In genomic region chr9:86695199-86695817, GRCm38 (mm10) we compare ENCODE assay signal across 8 mouse cellular contexts. TPM values are rescaled to one million over a fixed set of nuclear protein-coding genes. Genes with fewer than 3 reads are reported as not detected.
DNase-seq lines count a peak whose midpoint lies in the region; ATAC-seq and TF ChIP-seq lines count a peak whose summit lies in the region.

No protein-coding gene starts in this region.

- DNase-seq in ovary, postnatal 10 days (ENCODE audit: low spot score): peak; percentile 10
- DNase-seq in ovary, postnatal 36 days (ENCODE audit: low spot score): no peak
- DNase-seq in cerebellum, adult 9-10 months: peak; percentile 9
- peak; percentile 37 to 40 for DNase-seq in frontal cortex, postnatal 36 days (ENCODE audit: low spot score in 2 of 2)
- DNase-seq in limb, embryonic 11.5 days (ENCODE audit: low spot score): peak; percentile 61
- peak; percentile 66 for DNase-seq in midbrain, embryonic 10.5 days (ENCODE audit: low spot score)
- DNase-seq in stomach, postnatal 0 days (ENCODE audit: low spot score): peak; percentile 47

- H3K4me3 ChIP-seq in hindbrain, embryonic 15.5 days: peak overlapping the region; percentile 97
- H3K4me3 ChIP-seq in limb, embryonic 11.5 days (ENCODE audit: low read depth, low read length): peak overlapping the region; percentile 68
- H3K4me3 ChIP-seq in midbrain, embryonic 10.5 days: peak overlapping the region; percentile 81
- peak overlapping the region; percentile 77 for H3K4me3 ChIP-seq in stomach, postnatal 0 days (ENCODE audit: low read depth, low read length)

- no peak for TF ChIP-seq EP300 in stomach, postnatal 0 days (optimal IDR thresholded peaks at IDR 0.05)

- H3K9ac ChIP-seq in hindbrain, embryonic 15.5 days: peak overlapping the region; percentile 99
- peak overlapping the region; percentile 82 for H3K9ac ChIP-seq in limb, embryonic 11.5 days (ENCODE audit: low read length)
- H3K9ac ChIP-seq in stomach, postnatal 0 days (ENCODE audit: low read length): peak overlapping the region; percentile 88

- WGBS in hindbrain, embryonic 15.5 days: 2% methylated on average over 41 of the region's 56 CpGs
- WGBS in limb, embryonic 11.5 days: under 1% methylated on average over 52 of the region's 56 CpGs
- WGBS in midbrain, embryonic 10.5 days: 1% methylated on average over 56 of the region's 56 CpGs
- WGBS in stomach, postnatal 0 days: 2% methylated on average over 44 of the region's 56 CpGs

- TF ChIP-seq CTCF in stomach, postnatal 0 days (IDR thresholded peaks at IDR 0.05; ENCODE audit: low read depth): no peak

- peak overlapping the region; percentile 81 for H3K4me2 ChIP-seq in hindbrain, embryonic 15.5 days
- peak overlapping the region; percentile 78 for H3K4me2 ChIP-seq in limb, embryonic 11.5 days (ENCODE audit: low read depth, severe bottlenecking)
- H3K4me2 ChIP-seq in stomach, postnatal 0 days (replicated peaks; ENCODE audit: low read depth): peak overlapping the region; percentile 92

- H3K4me1 ChIP-seq in hindbrain, embryonic 15.5 days (replicated peaks): 0 out of 2 replicates have a peak, but pooled peaks cover 8% of the 10 kb centered on the region
- no peaks in the 10 kb centered on the region for H3K4me1 ChIP-seq in limb, embryonic 11.5 days (ENCODE audit: control insufficient read depth, insufficient read depth, low read length)
- H3K4me1 ChIP-seq in midbrain, embryonic 10.5 days: peaks cover 10% of the 10 kb centered on the region
- no peaks in the 10 kb centered on the region for H3K4me1 ChIP-seq in stomach, postnatal 0 days (replicated peaks; ENCODE audit: control insufficient read depth, insufficient read depth)

- no peaks in the 10 kb centered on the region for H3K9me3 ChIP-seq in hindbrain, embryonic 15.5 days
- no peaks in the 10 kb centered on the region for H3K9me3 ChIP-seq in limb, embryonic 11.5 days (ENCODE audit: control insufficient read depth, low read length)
- H3K9me3 ChIP-seq in midbrain, embryonic 10.5 days (replicated peaks): no peaks in the 10 kb centered on the region
- H3K9me3 ChIP-seq in stomach, postnatal 0 days (ENCODE audit: control insufficient read depth, low read length): no peaks in the 10 kb centered on the region

- peak; percentile 78 for ATAC-seq in hindbrain, embryonic 15.5 days (ENCODE audit: low FRiP score, low read depth)
- peak; percentile 53; the same call in 1 of the 2 replicates for ATAC-seq in limb, embryonic 11.5 days (ENCODE audit: insufficient number of reproducible peaks, low FRiP score, low TSS enrichment, low read depth)
- peak; percentile 55 for ATAC-seq in stomach, postnatal 0 days (ENCODE audit: low FRiP score, low TSS enrichment)

- no peaks in the 10 kb centered on the region for H3K36me3 ChIP-seq in hindbrain, embryonic 15.5 days
- no peaks in the 10 kb centered on the region for H3K36me3 ChIP-seq in limb, embryonic 11.5 days (ENCODE audit: control insufficient read depth, insufficient read depth, low read length)
- H3K36me3 ChIP-seq in midbrain, embryonic 10.5 days: no peaks in the 10 kb centered on the region
- H3K36me3 ChIP-seq in stomach, postnatal 0 days (ENCODE audit: control insufficient read depth, insufficient read depth, low read length): no peaks in the 10 kb centered on the region

- peak overlapping the region; percentile 81 for H3K27ac ChIP-seq in hindbrain, embryonic 15.5 days (replicated peaks)
- H3K27ac ChIP-seq in limb, embryonic 11.5 days (replicated peaks; ENCODE audit: low read depth, low read length): no peak overlapping the region
- peak overlapping the region; percentile 85 for H3K27ac ChIP-seq in midbrain, embryonic 10.5 days (replicated peaks)
- H3K27ac ChIP-seq in stomach, postnatal 0 days (replicated peaks): peak overlapping the region; percentile 86

- H3K27me3 ChIP-seq in hindbrain, embryonic 15.5 days: no peaks in the 10 kb centered on the region
- no peaks in the 10 kb centered on the region for H3K27me3 ChIP-seq in limb, embryonic 11.5 days (ENCODE audit: control insufficient read depth, insufficient read depth, low read length)
- H3K27me3 ChIP-seq in midbrain, embryonic 10.5 days (ENCODE audit: low read depth, poor library complexity, severe bottlenecking): peaks cover 23% of the 10 kb centered on the region
- no peaks in the 10 kb centered on the region for H3K27me3 ChIP-seq in stomach, postnatal 0 days (ENCODE audit: control insufficient read depth, insufficient read depth, low read length)

RNA-seq across cellular contexts. Expression of gene Me1, which starts 0.4 kb away (rescaled TPM):
- polyA plus RNA-seq in hindbrain, embryonic 15.5 days (2015; fragmentation: Nextera tagmentation; extraction: Ambion mirVana): 49.8 and 52.6 TPM in 2 replicates
- polyA plus RNA-seq in limb, embryonic 11.5 days (2014; fragmentation: Nextera tagmentation; extraction: Ambion mirVana): 10.0 and 11.4 TPM in 2 replicates
- 9.9 and 10.9 TPM in 2 replicates for polyA plus RNA-seq in midbrain, embryonic 10.5 days (2016; fragmentation: Nextera tagmentation; extraction: Ambion mirVana)
- 171 and 189 TPM in 2 replicates for polyA plus RNA-seq in stomach, postnatal 0 days (2015; fragmentation: Nextera tagmentation; extraction: Ambion mirVana)

RNA-seq across cellular contexts. Expression of gene Prss35, which starts 48.1 kb away (rescaled TPM):
- polyA plus RNA-seq in hindbrain, embryonic 15.5 days (2015; fragmentation: Nextera tagmentation; extraction: Ambion mirVana): 6.2 and 7.2 TPM in 2 replicates
- polyA plus RNA-seq in limb, embryonic 11.5 days (2014; fragmentation: Nextera tagmentation; extraction: Ambion mirVana): 3.8 and 4.5 TPM in 2 replicates
- 1.8 and 2.0 TPM in 2 replicates for polyA plus RNA-seq in midbrain, embryonic 10.5 days (2016; fragmentation: Nextera tagmentation; extraction: Ambion mirVana)
- 3.9 and 4.6 TPM in 2 replicates for polyA plus RNA-seq in stomach, postnatal 0 days (2015; fragmentation: Nextera tagmentation; extraction: Ambion mirVana)
